Mouse (Mus musculus): ENCODE results near the gene Sac3d1.
"Not testable (repeated sequence)": the region's sequence is repeated elsewhere in the genome, so short reads cannot be mapped to it uniquely, and the experiment has no call there.

Gene Sac3d1

GRCm38 (mm10) chr19:6117986-6118676 is at the start of gene Sac3d1:
Gene Sac3d1 (minus strand): TSS chr19:6118650.
- DNase-seq (ENCODE audit: extremely low read depth, low read depth): peak; percentile 94

- DNase-seq (ENCODE audit: extremely low read depth, low read depth): no peak
Measured at GRCm38 (mm10) chr19:6166750-6167149, 48.3 kb upstream of the Sac3d1 start.

- no peak for DNase-seq (ENCODE audit: extremely low read depth, low read depth)
Measured at GRCm38 (mm10) chr19:6163872-6164547, 45.6 kb upstream of the Sac3d1 start.

GRCm38 (mm10) chr19:6157220-6157619 is 38.8 kb upstream of the Sac3d1 start:
- no peak for DNase-seq (ENCODE audit: extremely low read depth, low read depth)

- no peak for DNase-seq (ENCODE audit: extremely low read depth, low read depth)
Measured at GRCm38 (mm10) chr19:6156372-6156771, 37.9 kb upstream of the Sac3d1 start.

- no peak for DNase-seq (ENCODE audit: extremely low read depth, low read depth)
Measured at GRCm38 (mm10) chr19:6155174-6155573, 36.7 kb upstream of the Sac3d1 start.

GRCm38 (mm10) chr19:6144842-6145241 is 26.4 kb upstream of the Sac3d1 start:
- DNase-seq (ENCODE audit: extremely low read depth, low read depth): no peak

- DNase-seq (ENCODE audit: extremely low read depth, low read depth): peak; percentile 87
Measured at GRCm38 (mm10) chr19:6141394-6141749, 22.9 kb upstream of the Sac3d1 start, which contains the start of gene Arl2. Gene Arl2 (minus strand): TSS chr19:6141548.

GRCm38 (mm10) chr19:6140678-6141393 is 22.4 kb upstream of the Sac3d1 start, which contains the start of gene Batf2:
Gene Batf2 (plus strand): TSS chr19:6140983.
- peak; percentile 89 for DNase-seq (ENCODE audit: extremely low read depth, low read depth)

- no peak for DNase-seq (ENCODE audit: extremely low read depth, low read depth)
Measured at GRCm38 (mm10) chr19:6140374-6140677, 21.9 kb upstream of the Sac3d1 start.

- no peak for DNase-seq (ENCODE audit: extremely low read depth, low read depth)
Measured at GRCm38 (mm10) chr19:6139701-6140100, 21.3 kb upstream of the Sac3d1 start.

GRCm38 (mm10) chr19:6136397-6136796 is 17.9 kb upstream of the Sac3d1 start:
- no peak for DNase-seq (ENCODE audit: extremely low read depth, low read depth)

GRCm38 (mm10) chr19:6133197-6133596 is 14.7 kb upstream of the Sac3d1 start:
- not testable (repeated sequence) for DNase-seq (ENCODE audit: extremely low read depth, low read depth)

GRCm38 (mm10) chr19:6132171-6132827 is 13.8 kb upstream of the Sac3d1 start:
- DNase-seq (ENCODE audit: extremely low read depth, low read depth): peak; percentile 27

- not testable (repeated sequence) for DNase-seq (ENCODE audit: extremely low read depth, low read depth)
Measured at GRCm38 (mm10) chr19:6130414-6131128, 12.1 kb upstream of the Sac3d1 start.

GRCm38 (mm10) chr19:6127760-6128341 is 9.4 kb upstream of the Sac3d1 start, which contains the start of gene Snx15:
Gene Snx15 (minus strand): TSS chr19:6128304.
- peak; percentile 96 for DNase-seq (ENCODE audit: extremely low read depth, low read depth)

GRCm38 (mm10) chr19:6126789-6127580 is 8.5 kb upstream of the Sac3d1 start:
- DNase-seq (ENCODE audit: extremely low read depth, low read depth): no peak

- peak; percentile 62 for DNase-seq (ENCODE audit: extremely low read depth, low read depth)
Measured at GRCm38 (mm10) chr19:6126289-6126688, 7.8 kb upstream of the Sac3d1 start.

- no peak for DNase-seq (ENCODE audit: extremely low read depth, low read depth)
Measured at GRCm38 (mm10) chr19:6124898-6125297, 6.4 kb upstream of the Sac3d1 start.

- no peak for DNase-seq (ENCODE audit: extremely low read depth, low read depth)
Measured at GRCm38 (mm10) chr19:6123330-6123729, 4.9 kb upstream of the Sac3d1 start.
